Mouse (Mus musculus): ENCODE results near the gene Dysf. TPM values are rescaled to one million over a fixed set of nuclear protein-coding genes. Genes with fewer than 3 reads are reported as not detected.

The Dysf gene
- polyA plus RNA-seq, 1 experiment from 2014 or later, result 2.4 TPM

GRCm38 (mm10) chr6:84057216-84057615, 48.8 kb downstream of the Dysf start:
- Histone ChIP-seq H3K27ac (no peak overlapping the region), H3K4me3 (no peak overlapping the region), H3K9ac (no peak overlapping the region), H3K4me1 (replicated peaks) (no peaks in the 10 kb centered on the region), H3K27me3 (no peaks in the 10 kb centered on the region), H3K4me2 (no peak overlapping the region), H3K9me3 (no peaks in the 10 kb centered on the region), H3K36me3 (no peaks in the 10 kb centered on the region)
- WGBS, result 86% methylated on average over 8 of the region's 8 CpGs
- ATAC-seq (ENCODE audit: low FRiP score), result no peak

- Histone ChIP-seq H3K9ac (no peak overlapping the region), H3K4me1 (replicated peaks) (no peaks in the 10 kb centered on the region), H3K27ac (no peak overlapping the region), H3K4me2 (no peak overlapping the region), H3K27me3 (no peaks in the 10 kb centered on the region), H3K36me3 (no peaks in the 10 kb centered on the region), H3K4me3 (no peak overlapping the region), H3K9me3 (no peaks in the 10 kb centered on the region)
- WGBS, result 74% methylated on average over 5 of the region's 5 CpGs
- ATAC-seq (ENCODE audit: low FRiP score), result no peak
These were observed 50.3 kb downstream of the Dysf start for GRCm38 (mm10) chr6:84058671-84059141.

- ATAC-seq (ENCODE audit: low FRiP score), result no peak
- no peaks in the 10 kb centered on the region for H3K9me3 ChIP-seq
- no peaks in the 10 kb centered on the region for H3K4me1 ChIP-seq (replicated peaks)
- WGBS, result 52% methylated on average over 4 of the region's 4 CpGs
- no peak overlapping the region for H3K9ac ChIP-seq
- H3K27me3 ChIP-seq, result no peaks in the 10 kb centered on the region
- H3K27ac ChIP-seq, result no peak overlapping the region
- no peaks in the 10 kb centered on the region for H3K36me3 ChIP-seq
- no peak overlapping the region for H3K4me2 ChIP-seq
- no peak overlapping the region for H3K4me3 ChIP-seq
These were observed 51.5 kb downstream of the Dysf start for GRCm38 (mm10) chr6:84059771-84060414.

- no peaks in the 10 kb centered on the region for H3K36me3 ChIP-seq
- no peak overlapping the region for H3K9ac ChIP-seq
- ATAC-seq (ENCODE audit: low FRiP score), result 0 out of 2 replicates have a peak, but pooled peaks have one; percentile 52
- no peaks in the 10 kb centered on the region for H3K4me1 ChIP-seq (replicated peaks)
- no peaks in the 10 kb centered on the region for H3K9me3 ChIP-seq
- WGBS, result 5% methylated on average over 5 of the region's 5 CpGs
- H3K4me2 ChIP-seq, result no peak overlapping the region
- H3K4me3 ChIP-seq, result no peak overlapping the region
- H3K27me3 ChIP-seq, result no peaks in the 10 kb centered on the region
- no peak overlapping the region for H3K27ac ChIP-seq
These were observed 52.9 kb downstream of the Dysf start for GRCm38 (mm10) chr6:84061328-84061727.

- Histone ChIP-seq H3K9me3 (no peaks in the 10 kb centered on the region), H3K36me3 (no peaks in the 10 kb centered on the region), H3K27me3 (no peaks in the 10 kb centered on the region), H3K4me3 (no peak overlapping the region), H3K4me2 (no peak overlapping the region), H3K9ac (no peak overlapping the region), H3K4me1 (replicated peaks) (no peaks in the 10 kb centered on the region), H3K27ac (no peak overlapping the region)
- ATAC-seq (ENCODE audit: low FRiP score), result no peak
- WGBS, result 72% methylated on average over 5 of the region's 5 CpGs
These were observed 54.2 kb downstream of the Dysf start for GRCm38 (mm10) chr6:84062541-84062940.

- 92% methylated on average over 5 of the region's 5 CpGs for WGBS
- no peaks in the 10 kb centered on the region for H3K36me3 ChIP-seq
- no peak overlapping the region for H3K9ac ChIP-seq
- H3K27me3 ChIP-seq, result no peaks in the 10 kb centered on the region
- H3K9me3 ChIP-seq, result no peaks in the 10 kb centered on the region
- no peak overlapping the region for H3K4me2 ChIP-seq
- no peak overlapping the region for H3K27ac ChIP-seq
- ATAC-seq (ENCODE audit: low FRiP score), result no peak
- no peaks in the 10 kb centered on the region for H3K4me1 ChIP-seq (replicated peaks)
- no peak overlapping the region for H3K4me3 ChIP-seq
These were observed 59.8 kb downstream of the Dysf start for GRCm38 (mm10) chr6:84068236-84068635.

- Histone ChIP-seq H3K9me3 (no peaks in the 10 kb centered on the region), H3K36me3 (no peaks in the 10 kb centered on the region), H3K27ac (no peak overlapping the region)
These were observed 61.9 kb downstream of the Dysf start for GRCm38 (mm10) chr6:84070251-84070650.

GRCm38 (mm10) chr6:84072574-84072973, 64.2 kb downstream of the Dysf start:
- no peak overlapping the region for H3K27ac ChIP-seq
- no peaks in the 10 kb centered on the region for H3K9me3 ChIP-seq
- H3K4me3 ChIP-seq, result no peak overlapping the region
- ATAC-seq (ENCODE audit: low FRiP score), result no peak
- no peak overlapping the region for H3K9ac ChIP-seq
- H3K4me1 ChIP-seq (replicated peaks), result no peaks in the 10 kb centered on the region
- no peak overlapping the region for H3K4me2 ChIP-seq
- 69% methylated on average over 9 of the region's 9 CpGs for WGBS
- H3K36me3 ChIP-seq, result no peaks in the 10 kb centered on the region
- H3K27me3 ChIP-seq, result no peaks in the 10 kb centered on the region

More at GRCm38 (mm10) chr6:84070251-84070650, 61.9 kb downstream of the Dysf start:
- ATAC-seq (ENCODE audit: low FRiP score), result no peak
- H3K4me2 ChIP-seq, result no peak overlapping the region
- WGBS, result 87% methylated on average over 6 of the region's 6 CpGs
- H3K9ac ChIP-seq, result no peak overlapping the region
- no peaks in the 10 kb centered on the region for H3K4me1 ChIP-seq (replicated peaks)
- no peak overlapping the region for H3K4me3 ChIP-seq
- no peaks in the 10 kb centered on the region for H3K27me3 ChIP-seq

- Histone ChIP-seq H3K4me1 (replicated peaks) (no peaks in the 10 kb centered on the region), H3K27me3 (no peaks in the 10 kb centered on the region), H3K27ac (no peak overlapping the region), H3K9ac (no peak overlapping the region), H3K36me3 (no peaks in the 10 kb centered on the region), H3K4me3 (no peak overlapping the region), H3K4me2 (no peak overlapping the region), H3K9me3 (no peaks in the 10 kb centered on the region)
- 56% methylated on average over 1 of the region's 1 CpGs for WGBS
- ATAC-seq (ENCODE audit: low FRiP score), result no peak
These were observed 69.8 kb downstream of the Dysf start for GRCm38 (mm10) chr6:84078172-84078571.

- H3K27me3 ChIP-seq, result no peaks in the 10 kb centered on the region
- H3K9ac ChIP-seq, result no peak overlapping the region
- ATAC-seq (ENCODE audit: low FRiP score), result no peak
- no peaks in the 10 kb centered on the region for H3K36me3 ChIP-seq
- H3K4me1 ChIP-seq (replicated peaks), result no peaks in the 10 kb centered on the region
- no peak overlapping the region for H3K4me2 ChIP-seq
- H3K4me3 ChIP-seq, result no peak overlapping the region
- H3K9me3 ChIP-seq, result no peaks in the 10 kb centered on the region
- WGBS, result 83% methylated on average over 3 of the region's 3 CpGs
- H3K27ac ChIP-seq, result no peak overlapping the region
These were observed 72.2 kb downstream of the Dysf start for GRCm38 (mm10) chr6:84080631-84081030.

GRCm38 (mm10) chr6:84084757-84085156, 76.4 kb downstream of the Dysf start:
- H3K27ac ChIP-seq, result no peak overlapping the region
- WGBS, result 83% methylated on average over 10 of the region's 10 CpGs
- no peaks in the 10 kb centered on the region for H3K36me3 ChIP-seq
- no peaks in the 10 kb centered on the region for H3K4me1 ChIP-seq (replicated peaks)
- ATAC-seq (ENCODE audit: low FRiP score), result no peak
- no peaks in the 10 kb centered on the region for H3K27me3 ChIP-seq
- no peaks in the 10 kb centered on the region for H3K9me3 ChIP-seq
- H3K4me3 ChIP-seq, result no peak overlapping the region
- peak overlapping the region; percentile 39; the same call in 1 of the 2 replicates for H3K9ac ChIP-seq
- no peak overlapping the region for H3K4me2 ChIP-seq

GRCm38 (mm10) chr6:84093473-84093872, 85.1 kb downstream of the Dysf start:
- H3K9me3 ChIP-seq, result no peaks in the 10 kb centered on the region
- 26% methylated on average over 4 of the region's 4 CpGs for WGBS
- 0 out of 2 replicates have a peak, but pooled peaks cover 6% of the 10 kb centered on the region for H3K27me3 ChIP-seq
- H3K4me2 ChIP-seq, result no peak overlapping the region
- ATAC-seq (ENCODE audit: low FRiP score), result peak; percentile 67; the same call in 1 of the 2 replicates
- H3K27ac ChIP-seq, result no peak overlapping the region
- peaks cover 8% of the 10 kb centered on the region; the same call in 1 of the 2 replicates for H3K4me1 ChIP-seq (replicated peaks)
- no peak overlapping the region for H3K9ac ChIP-seq
- H3K4me3 ChIP-seq, result no peak overlapping the region
- no peaks in the 10 kb centered on the region for H3K36me3 ChIP-seq

- Histone ChIP-seq H3K27ac (no peak overlapping the region), H3K4me1 (replicated peaks) (peaks cover 8% of the 10 kb centered on the region; the same call in 1 of the 2 replicates), H3K36me3 (no peaks in the 10 kb centered on the region), H3K4me2 (no peak overlapping the region), H3K27me3 (0 out of 2 replicates have a peak, but pooled peaks cover 6% of the 10 kb centered on the region), H3K9me3 (no peaks in the 10 kb centered on the region), H3K4me3 (no peak overlapping the region), H3K9ac (no peak overlapping the region)
- ATAC-seq (ENCODE audit: low FRiP score), result no peak
- WGBS, result 92% methylated on average over 9 of the region's 9 CpGs
These were observed 86.1 kb downstream of the Dysf start for GRCm38 (mm10) chr6:84094536-84094935.

Data from hindbrain, embryonic 13.5 days (tissue).